Mouse (Mus musculus) neural tube, embryonic 11.5 days (tissue): Measurements from ENCODE around the gene Gpr4. TPM values are rescaled to one million over a fixed set of nuclear protein-coding genes. Genes with fewer than 3 reads are reported as not detected.

Experiments
- ATAC-seq: fragments of 200-750 bp; cut with Nextera tagmentation; 2 replicates; pipeline ENCODE4 v1.8.0; 2017; ENCODE audit warnings: moderate number of reproducible peaks, mild to moderate bottlenecking, moderate TSS enrichment, moderate library complexity; ENCODE audit not compliant: insufficient read depth, low FRiP score, low TSS enrichment
- DNase-seq: peaks from one replicate; pipeline ENCODE4 v3.0.0-alpha.2; 2015; ENCODE audit warnings: low spot score
- H3K27ac ChIP-seq: fragments of 300-500 bp; sonication (generic); 2 replicates; pipeline ENCODE4 v1.5.1; 2014; ENCODE audit warnings: low read depth, mild to moderate bottlenecking, low read length
- H3K27me3 ChIP-seq: fragments of 300-500 bp; sonication (generic); 2 replicates; pipeline ENCODE4 v1.6.1; 2014; ENCODE audit warnings: mild to moderate bottlenecking, low read length, mixed read lengths; ENCODE audit not compliant: control insufficient read depth, insufficient read depth
- H3K36me3 ChIP-seq: fragments of 300-500 bp; sonication (generic); 2 replicates; pipeline ENCODE4 v1.6.1; 2014; ENCODE audit warnings: mild to moderate bottlenecking, low read length, moderate library complexity, mixed read lengths; ENCODE audit not compliant: control insufficient read depth, insufficient read depth
- H3K4me1 ChIP-seq: fragments of 300-500 bp; sonication (generic); 2 replicates; pipeline ENCODE4 v1.6.1; 2014; ENCODE audit warnings: low read length, mixed read lengths; ENCODE audit not compliant: control insufficient read depth, insufficient read depth
- H3K4me2 ChIP-seq: fragments of 300-500 bp; sonication (generic); 2 replicates; pipeline ENCODE4 v1.6.1; 2014; ENCODE audit warnings: low read depth, mild to moderate bottlenecking, moderate library complexity
- H3K4me3 ChIP-seq: fragments of 300-500 bp; sonication (generic); 2 replicates; pipeline ENCODE4 v1.5.1; 2014; ENCODE audit warnings: low read depth, low read length
- H3K9ac ChIP-seq: fragments of 300-500 bp; sonication (generic); 2 replicates; pipeline ENCODE4 v1.6.1; 2014; ENCODE audit warnings: mild to moderate bottlenecking, low read length
- H3K9me3 ChIP-seq: fragments of 300-500 bp; sonication (generic); 2 replicates; pipeline ENCODE4 v1.6.1; 2016; ENCODE audit warnings: low read length; ENCODE audit not compliant: control insufficient read depth
- WGBS: fragments of 180-500 bp; shearing (Covaris S2); extraction: QIAGEN DNeasy Blood & Tissue Kit; methylation state at CpG from one replicate; pipeline ENCODE4 v1.1.7; 2014; 5-methylcytosine and 5-hydroxymethylcytosine counted together
- polyA plus RNA-seq: library from polyadenylated mRNA; unstranded; fragments of >200 nt; fragmentation: Nextera tagmentation; extraction: Ambion mirVana; gene quantifications from 2 replicates; pipeline ENCODE4 v1.2.1, GENCODE M21; 2014

Gpr4 gene
- 2.4 and 2.6 TPM in 2 replicates for polyA plus RNA-seq

GRCm38 (mm10) chr7:19211996-19212755, at the start of gene Gpr4:
Gene Gpr4 (plus strand): TSS chr7:19212538.
- no peaks in the 10 kb centered on the region for H3K4me1 ChIP-seq
- H3K9ac ChIP-seq: peak within 1 kb of the TSS; percentile 33
- peak within 1 kb of the TSS; percentile 34 for H3K4me3 ChIP-seq
- ATAC-seq (no peak), DNase-seq (peak; percentile 60)
- no peaks in the 10 kb centered on the region for H3K27me3 ChIP-seq
- no peaks in the 10 kb centered on the region for H3K36me3 ChIP-seq
- peak within 1 kb of the TSS; percentile 52 for H3K4me2 ChIP-seq
- 4% methylated on average over 19 of the region's 30 CpGs for WGBS
- H3K27ac ChIP-seq: no peak within 1 kb of the TSS
- H3K9me3 ChIP-seq: no peaks in the 10 kb centered on the region

DNA sequence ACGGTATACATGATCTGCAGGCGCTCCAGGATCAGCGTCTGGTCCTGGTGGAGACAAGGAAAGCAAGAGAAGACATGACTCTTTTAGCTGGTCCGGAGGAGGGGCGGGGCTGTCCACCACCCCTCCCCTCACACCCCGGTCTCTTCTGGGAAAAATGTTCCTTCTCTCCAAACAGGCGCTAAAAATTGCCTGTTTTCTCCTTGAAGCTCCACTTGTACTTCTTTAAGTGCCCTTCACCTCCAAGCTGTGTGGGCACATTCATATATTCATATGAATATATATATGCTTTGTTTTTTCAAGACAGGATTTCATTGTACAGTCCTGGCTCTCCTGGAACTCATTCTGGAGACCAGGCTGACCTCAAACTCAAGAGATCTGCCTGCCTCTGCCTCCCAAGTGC, 49.4 kb upstream of the Gpr4 start:
- H3K9ac ChIP-seq: no peak overlapping the region
- no peak overlapping the region for H3K4me3 ChIP-seq
- 80% methylated on average over 7 of the region's 7 CpGs for WGBS
- H3K9me3 ChIP-seq: no peaks in the 10 kb centered on the region
- peaks cover 26% of the 10 kb centered on the region for H3K27me3 ChIP-seq
- DNase-seq (no peak), ATAC-seq (no peak)
- no peak overlapping the region for H3K4me2 ChIP-seq
- no peaks in the 10 kb centered on the region; the same call in none of the 2 replicates for H3K4me1 ChIP-seq
- H3K27ac ChIP-seq: no peak overlapping the region
- no peaks in the 10 kb centered on the region for H3K36me3 ChIP-seq

GRCm38 (mm10) chr7:19163752-19164151, 48.6 kb upstream of the Gpr4 start:
- peaks cover 26% of the 10 kb centered on the region for H3K27me3 ChIP-seq
- no peak overlapping the region for H3K4me2 ChIP-seq

GRCm38 (mm10) chr7:19164189-19164588, 48.1 kb upstream of the Gpr4 start:
- Histone ChIP-seq H3K9me3 (no peaks in the 10 kb centered on the region), H3K36me3 (no peaks in the 10 kb centered on the region), H3K4me2 (no peak overlapping the region), H3K9ac (no peak overlapping the region), H3K4me3 (0 out of 2 replicates have a peak overlapping the region, but pooled peaks have one; percentile 6), H3K27me3 (peaks cover 25% of the 10 kb centered on the region), H3K4me1 (no peaks in the 10 kb centered on the region; the same call in 1 of the 2 replicates), H3K27ac (no peak overlapping the region)
- DNase-seq (peak; percentile 42), ATAC-seq (no peak)
- WGBS: 1% methylated on average over 6 of the region's 6 CpGs

More at GRCm38 (mm10) chr7:19163752-19164151, 48.6 kb upstream of the Gpr4 start:
- Histone ChIP-seq H3K27ac (no peak overlapping the region), H3K4me1 (no peaks in the 10 kb centered on the region; the same call in 1 of the 2 replicates), H3K9ac (no peak overlapping the region), H3K36me3 (no peaks in the 10 kb centered on the region), H3K4me3 (no peak overlapping the region), H3K9me3 (no peaks in the 10 kb centered on the region)
- WGBS: 26% methylated on average over 12 of the region's 12 CpGs
- DNase-seq (no peak), ATAC-seq (no peak)

DNA sequence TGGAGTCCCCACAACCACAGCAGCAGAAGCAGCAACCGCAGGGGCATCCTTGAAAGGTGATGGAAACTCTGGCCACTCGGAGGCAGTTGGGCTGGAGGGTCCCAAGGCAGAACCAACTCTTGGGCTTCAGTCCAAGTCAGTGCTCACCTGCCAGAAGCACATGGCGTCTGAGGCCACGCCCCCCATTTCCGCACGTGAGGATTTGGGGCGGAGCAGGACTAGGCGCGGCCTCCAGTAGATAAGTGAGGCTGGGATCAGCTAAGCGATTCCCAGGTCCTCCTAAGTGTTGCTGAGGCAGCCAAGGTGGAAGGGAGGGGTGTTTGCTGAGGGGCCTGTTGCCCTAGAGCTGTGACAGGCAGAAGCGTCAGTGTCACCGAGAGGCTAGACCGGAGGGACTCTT, 47.4 kb upstream of the Gpr4 start:
- Histone ChIP-seq H3K27ac (no peak overlapping the region), H3K4me2 (0 out of 2 replicates have a peak overlapping the region, but pooled peaks have one; percentile 2), H3K9ac (peak overlapping the region; percentile 2; the same call in 1 of the 2 replicates), H3K9me3 (no peaks in the 10 kb centered on the region), H3K4me1 (no peaks in the 10 kb centered on the region; the same call in 1 of the 2 replicates), H3K4me3 (no peak overlapping the region), H3K27me3 (peaks cover 17% of the 10 kb centered on the region), H3K36me3 (no peaks in the 10 kb centered on the region)
- ATAC-seq (0 out of 2 replicates have a peak, but pooled peaks have one; percentile 28), DNase-seq (no peak)
- 2% methylated on average over 13 of the region's 13 CpGs for WGBS

DNA sequence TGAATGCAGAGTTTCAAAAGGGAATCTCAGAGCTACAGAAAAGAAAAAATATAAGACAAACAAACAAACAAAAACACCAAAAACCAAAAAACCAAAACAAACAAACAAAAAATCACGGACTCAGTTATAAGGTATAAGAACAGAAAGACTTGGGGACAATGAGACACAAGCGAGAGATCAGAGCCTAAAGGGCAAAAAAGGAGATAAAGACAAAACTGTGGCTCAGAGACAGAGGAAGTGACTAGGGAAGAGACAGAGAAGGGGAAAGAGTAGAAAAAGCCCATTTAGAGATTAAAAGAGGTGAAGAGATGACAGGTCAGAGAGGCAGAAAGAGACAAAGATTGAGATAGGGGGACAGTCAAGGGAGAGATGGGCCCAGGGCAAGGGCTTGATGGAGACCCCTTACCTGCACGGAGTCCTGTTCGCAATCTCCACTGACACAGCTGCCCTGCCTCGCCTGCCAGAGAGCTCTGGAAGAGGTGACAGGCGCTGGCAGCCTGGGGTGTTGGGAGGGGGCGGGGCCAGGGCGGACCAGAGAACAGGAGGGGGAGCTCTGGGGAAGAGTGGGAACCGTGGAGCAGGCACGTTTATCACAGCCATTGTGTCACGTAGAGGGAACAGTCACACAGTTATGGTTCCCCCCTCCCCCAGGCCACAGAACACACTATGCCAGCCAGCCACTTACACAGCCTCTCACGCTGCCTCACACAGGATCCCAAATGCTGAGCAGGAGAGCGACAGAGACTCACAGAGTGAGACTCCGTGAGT, 46.5 kb upstream of the Gpr4 start, which contains the start of gene Gipr:
Gipr (minus strand) TSS at position 472 of the 768 bp plus-strand sequence.
- H3K4me3 ChIP-seq: no peak within 1 kb of the TSS
- no peak for ATAC-seq
- H3K4me2 ChIP-seq: 0 out of 2 replicates have a peak within 1 kb of the TSS, but pooled peaks have one; percentile 2
- H3K9ac ChIP-seq: peak within 1 kb of the TSS; percentile 2; the same call in 1 of the 2 replicates
- whole genome bisulfite sequencing: 14% methylated on average over 13 of the region's 14 CpGs
- H3K9me3 ChIP-seq: no peaks in the 10 kb centered on the region
- H3K36me3 ChIP-seq: no peaks in the 10 kb centered on the region
- peaks cover 16% of the 10 kb centered on the region for H3K27me3 ChIP-seq
- no peaks in the 10 kb centered on the region; the same call in 1 of the 2 replicates for H3K4me1 ChIP-seq
- peak; percentile 33 for DNase-seq
- H3K27ac ChIP-seq: no peak within 1 kb of the TSS

DNA sequence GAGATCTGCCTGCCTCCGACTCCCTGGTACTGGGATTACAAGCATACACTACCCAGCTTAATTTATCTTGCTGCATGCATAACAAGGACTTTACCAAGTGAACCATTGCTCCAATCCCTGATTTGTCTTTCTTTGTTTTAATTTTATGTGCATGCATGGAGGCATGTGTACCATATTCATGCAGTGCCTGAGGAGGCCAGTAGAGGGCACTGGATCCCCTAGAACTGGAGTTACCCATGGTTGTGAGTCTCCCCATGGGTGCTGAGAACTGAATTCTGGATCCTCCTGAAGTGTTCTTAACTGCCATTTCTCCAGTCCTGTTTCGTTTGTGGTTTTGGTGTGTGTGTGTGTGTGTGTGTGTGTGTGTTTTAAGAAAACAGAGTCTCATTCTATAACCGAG, 45.3 kb upstream of the Gpr4 start:
- DNase-seq (no peak), ATAC-seq (no peak)
- H3K4me3 ChIP-seq: no peak overlapping the region
- H3K9me3 ChIP-seq: no peaks in the 10 kb centered on the region
- no peaks in the 10 kb centered on the region for H3K36me3 ChIP-seq
- peaks cover 16% of the 10 kb centered on the region for H3K27me3 ChIP-seq
- no peaks in the 10 kb centered on the region; the same call in 1 of the 2 replicates for H3K4me1 ChIP-seq
- no peak overlapping the region for H3K27ac ChIP-seq
- WGBS: 89% methylated on average over 3 of the region's 3 CpGs
- H3K4me2 ChIP-seq: no peak overlapping the region
- no peak overlapping the region for H3K9ac ChIP-seq

GRCm38 (mm10) chr7:19169506-19169905, 42.8 kb upstream of the Gpr4 start:
- no peaks in the 10 kb centered on the region for H3K36me3 ChIP-seq
- H3K27me3 ChIP-seq: peaks cover 8% of the 10 kb centered on the region
- H3K27ac ChIP-seq: no peak overlapping the region
- ATAC-seq: no peak
- no peak overlapping the region for H3K9ac ChIP-seq
- no peaks in the 10 kb centered on the region for H3K9me3 ChIP-seq
- H3K4me1 ChIP-seq: no peaks in the 10 kb centered on the region; the same call in 1 of the 2 replicates
- no peak overlapping the region for H3K4me3 ChIP-seq
- no peak for DNase-seq
- WGBS: 65% methylated on average over 10 of the region's 10 CpGs
- H3K4me2 ChIP-seq: no peak overlapping the region
